Mouse (Mus musculus) urinary bladder, postnatal 14 days (tissue): ENCODE measurements around the gene Dera.
A peak's percentile ranks its signal among the peaks of the same experiment; 100 is the strongest.

Experiments used
- DNase-seq: peaks from one replicate; pipeline ENCODE4 v3.0.0; 2021; ENCODE audit warnings: low spot score

The Dera gene

GRCm38 (mm10) chr6:137886210-137886979, 132.0 kb downstream of the Dera start:
- no peak for DNase-seq

GRCm38 (mm10) chr6:137887258-137887657, 132.9 kb downstream of the Dera start:
- no peak for DNase-seq

GRCm38 (mm10) chr6:137897671-137898070, 143.3 kb downstream of the Dera start:
- no peak for DNase-seq

GRCm38 (mm10) chr6:137901255-137901654, 146.9 kb downstream of the Dera start:
- DNase-seq, result peak; percentile 79
